Mouse (Mus musculus): Measurements from ENCODE around the gene Dnajb9.
"Not testable (repeated sequence)": the region's sequence is repeated elsewhere in the genome, so short reads cannot be mapped to it uniquely, and the experiment has no call there.

Dnajb9 gene

DNA sequence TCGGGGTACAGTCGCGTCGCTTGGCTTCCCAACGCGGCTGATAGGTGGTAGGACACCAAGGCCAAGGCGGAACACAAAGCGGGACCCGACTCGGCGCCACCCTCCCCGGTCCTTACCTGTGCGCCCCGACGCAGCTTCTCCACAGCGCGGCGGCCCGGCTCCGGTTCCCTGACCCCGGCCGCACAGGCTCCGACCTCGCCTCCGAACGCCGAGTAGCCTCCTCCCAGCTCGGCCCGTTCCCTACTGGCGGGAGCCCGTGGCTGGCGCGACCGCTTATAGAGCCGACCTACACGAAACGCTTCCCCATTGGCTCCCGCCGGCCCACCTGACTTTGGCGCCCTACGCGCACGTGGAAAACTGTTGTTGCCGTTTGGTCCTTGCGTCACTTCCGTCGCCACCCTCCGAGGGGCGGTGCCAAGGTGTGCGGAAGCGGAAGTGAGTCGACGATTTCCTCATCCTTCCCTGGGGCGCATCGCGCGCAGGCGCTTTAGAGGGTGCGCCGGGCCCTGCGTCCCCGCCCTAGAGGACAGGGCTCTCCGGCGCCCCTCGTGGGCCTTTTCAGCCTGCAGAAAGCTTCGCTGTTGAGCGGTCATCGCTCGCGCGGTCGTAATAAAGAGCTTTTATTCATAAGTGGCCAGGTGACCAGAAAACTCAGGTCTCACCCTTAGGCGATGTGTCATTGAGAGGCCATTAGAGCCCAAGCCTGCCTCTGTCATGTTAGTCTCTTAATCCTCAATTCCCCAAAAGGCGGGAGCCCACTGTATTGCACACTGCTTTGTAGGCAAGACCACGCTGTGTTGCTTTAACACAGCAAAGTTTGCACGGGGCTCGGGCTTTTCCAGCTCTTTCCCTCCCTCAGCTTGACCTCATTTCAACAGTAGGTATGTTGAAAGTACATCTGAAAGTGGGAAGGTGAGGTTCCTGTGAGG is at the start of gene Dnajb9:
Gene Dnajb9, minus strand, starts transcription at position 503 of the 929 bp plus-strand sequence.
- DNase-seq (ENCODE audit: inconsistent age in 2 of 2, low spot score in 1 of 2) = peak; percentile 100

DNA sequence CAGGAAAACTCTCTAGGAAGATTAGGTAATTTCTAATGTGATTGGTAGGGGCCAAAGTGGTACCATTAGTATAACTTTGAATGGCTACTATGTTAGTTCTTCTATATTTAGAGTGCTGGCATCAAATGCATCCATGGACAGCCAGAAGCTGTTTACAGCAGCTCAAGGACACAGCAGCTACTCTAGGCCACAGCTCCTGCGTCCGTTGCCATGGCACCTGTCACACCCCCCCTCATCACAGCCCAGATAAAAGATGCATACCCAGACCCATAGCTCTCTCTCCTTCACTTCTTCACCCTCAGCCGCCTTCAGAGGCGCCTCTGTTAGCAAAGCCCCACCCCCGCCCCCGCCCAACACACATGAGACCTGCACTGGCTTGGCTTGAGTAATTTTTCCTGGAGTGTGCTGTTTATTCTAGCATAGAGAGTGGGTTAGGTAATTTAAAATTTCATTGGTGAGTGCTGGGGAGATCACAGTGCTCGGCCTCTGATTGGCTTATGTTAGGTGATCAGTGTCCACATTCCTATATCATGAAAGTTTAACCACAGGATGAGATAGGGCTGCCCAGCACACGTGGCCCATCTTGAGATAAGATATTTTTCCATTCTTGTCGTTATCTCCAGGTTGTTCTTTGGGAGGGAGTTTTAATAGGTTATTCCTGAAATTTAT is 38.3 kb upstream of the Dnajb9 start:
- no peak for DNase-seq (ENCODE audit: inconsistent age in 2 of 2, low spot score in 1 of 2)

DNA sequence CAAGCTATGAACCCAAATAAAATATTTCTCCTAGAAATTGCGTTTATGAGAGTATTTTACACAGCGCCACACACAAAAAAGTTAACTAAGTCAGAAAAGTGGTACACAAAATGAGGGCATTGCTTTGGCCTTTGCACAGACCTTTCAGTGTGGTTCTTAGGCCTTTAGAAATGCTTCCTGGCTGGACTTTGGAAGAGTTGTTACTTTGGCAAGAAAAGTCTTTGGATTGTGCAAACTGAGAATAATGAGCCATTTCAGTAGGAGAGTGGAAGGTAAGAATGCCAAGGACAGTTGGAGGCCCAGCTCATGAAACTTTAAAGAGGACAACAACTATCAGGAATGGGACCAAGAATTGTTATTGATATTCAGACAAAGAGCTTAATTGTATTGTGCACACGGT is 35.6 kb upstream of the Dnajb9 start:
- DNase-seq (ENCODE audit: inconsistent age in 2 of 2, low spot score in 1 of 2) = peak in 1 of 2 experiments; percentile 44

DNA sequence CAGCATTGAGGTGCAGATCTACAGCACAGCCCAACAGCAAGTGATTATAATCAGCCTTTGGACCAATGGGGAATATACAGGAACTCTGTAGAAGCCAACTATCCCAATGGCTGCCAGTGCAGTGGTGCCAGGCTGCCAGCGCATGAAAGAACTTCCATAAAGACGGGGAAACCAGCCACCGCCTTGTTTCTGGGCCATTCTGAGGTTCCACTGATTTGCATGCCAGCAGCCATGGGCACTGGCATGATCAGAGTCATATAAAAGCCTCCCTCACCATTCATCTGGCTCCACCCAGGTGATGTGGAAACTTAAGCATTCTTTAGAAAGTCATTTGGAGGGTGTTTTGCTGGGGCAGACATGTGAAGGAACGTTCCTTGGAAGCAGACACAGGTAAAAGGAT is 32.3 kb upstream of the Dnajb9 start:
- DNase-seq (ENCODE audit: inconsistent age in 2 of 2, low spot score in 1 of 2) = no peak

DNA sequence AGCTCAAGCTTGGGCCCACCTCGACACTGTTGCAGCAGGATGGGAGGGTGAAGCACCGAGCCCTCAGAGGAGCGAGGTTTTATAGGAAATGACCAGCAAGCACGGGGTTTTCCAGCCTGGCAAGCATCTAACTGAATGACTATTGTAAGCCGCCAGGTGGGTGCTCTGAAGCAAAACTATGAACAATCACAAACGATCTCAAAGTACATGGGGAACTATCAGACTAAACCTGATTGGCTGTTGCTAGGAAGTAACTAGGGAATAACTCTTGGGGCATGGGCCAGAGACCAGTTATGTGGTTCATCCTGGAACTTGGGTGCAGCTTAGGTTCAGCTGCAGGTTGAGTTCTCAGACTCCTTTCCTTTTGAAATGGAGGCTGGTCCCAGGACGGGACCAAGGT is 31.0 kb upstream of the Dnajb9 start:
- no peak for DNase-seq (ENCODE audit: inconsistent age in 2 of 2, low spot score in 1 of 2)

DNA sequence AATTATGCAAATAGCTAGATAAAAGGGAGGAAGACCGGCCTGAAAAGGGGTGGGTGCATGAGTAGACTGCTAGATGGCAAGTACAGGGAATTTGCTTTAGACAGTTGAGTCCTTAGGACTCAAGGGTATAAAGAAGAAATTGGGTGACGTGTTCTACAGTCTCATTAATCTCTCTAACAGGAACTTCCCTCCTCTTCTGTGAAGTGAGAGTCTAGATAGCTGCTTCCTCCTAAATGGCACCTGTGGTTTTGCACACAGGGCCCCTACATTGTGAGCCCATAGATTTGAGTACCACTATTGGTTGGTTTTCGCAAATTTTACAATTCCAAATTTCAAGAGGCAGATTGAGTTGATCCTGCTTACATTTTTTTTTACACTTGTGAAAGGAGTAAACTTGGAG is 14.5 kb upstream of the Dnajb9 start:
- DNase-seq (ENCODE audit: inconsistent age in 2 of 2, low spot score in 1 of 2) = no peak

DNA sequence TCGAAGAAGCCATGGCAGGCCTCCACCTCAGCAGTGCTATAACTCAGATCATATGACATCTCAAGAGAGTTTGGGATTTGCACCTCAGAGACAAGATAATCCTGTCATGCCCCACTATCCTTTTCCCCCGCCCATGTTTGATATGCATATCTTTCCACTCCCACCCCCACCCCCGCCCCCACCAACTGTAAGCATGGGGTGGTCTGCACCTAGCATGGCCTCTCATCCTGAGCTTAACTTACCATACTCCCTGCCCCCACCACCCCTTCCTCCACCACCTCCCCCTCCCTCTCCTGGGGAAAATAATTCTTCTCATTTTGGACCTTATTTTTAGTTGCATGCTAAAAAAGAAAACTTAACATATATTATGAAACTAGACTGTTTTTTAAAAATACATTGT is 12.9 kb upstream of the Dnajb9 start:
- no peak for DNase-seq (ENCODE audit: inconsistent age in 2 of 2, low spot score in 1 of 2)

DNA sequence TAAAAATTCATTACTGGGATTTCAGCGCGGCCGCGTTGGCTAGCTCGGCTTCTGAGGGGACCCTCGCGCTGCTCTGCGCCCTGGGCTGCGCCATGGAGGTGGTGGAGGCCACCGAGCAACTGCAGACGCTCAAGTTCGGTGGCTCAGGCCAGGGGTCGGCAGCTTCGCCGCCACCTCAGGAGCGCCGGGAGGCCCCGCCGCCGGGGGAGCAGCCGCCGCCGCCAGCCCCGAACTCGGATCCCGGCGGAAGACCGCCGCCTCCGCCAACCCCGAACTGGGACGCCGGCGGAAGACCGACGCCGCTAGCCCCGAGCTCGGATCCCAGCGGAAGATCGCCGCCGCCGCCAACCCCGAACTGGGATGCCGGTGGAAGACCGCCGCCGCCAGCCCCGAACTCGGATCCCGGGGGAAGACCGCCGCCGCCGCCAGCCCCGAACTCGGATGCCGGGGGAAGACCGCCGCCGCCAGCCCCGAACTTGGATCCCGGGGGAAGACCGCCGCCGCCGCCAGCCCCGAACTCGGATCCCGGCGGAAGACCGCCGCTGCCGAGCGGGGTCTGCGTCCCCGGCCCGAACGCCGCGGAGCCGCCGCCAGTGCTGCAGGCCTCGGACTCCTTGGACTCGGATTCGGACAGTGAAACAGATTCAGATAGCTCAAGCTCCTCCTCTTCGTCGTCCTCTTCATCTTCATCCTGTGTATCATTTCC is 11.7 kb upstream of the Dnajb9 start:
- peak; percentile 34 to 79 for DNase-seq (ENCODE audit: inconsistent age in 2 of 2, low spot score in 1 of 2)

DNA sequence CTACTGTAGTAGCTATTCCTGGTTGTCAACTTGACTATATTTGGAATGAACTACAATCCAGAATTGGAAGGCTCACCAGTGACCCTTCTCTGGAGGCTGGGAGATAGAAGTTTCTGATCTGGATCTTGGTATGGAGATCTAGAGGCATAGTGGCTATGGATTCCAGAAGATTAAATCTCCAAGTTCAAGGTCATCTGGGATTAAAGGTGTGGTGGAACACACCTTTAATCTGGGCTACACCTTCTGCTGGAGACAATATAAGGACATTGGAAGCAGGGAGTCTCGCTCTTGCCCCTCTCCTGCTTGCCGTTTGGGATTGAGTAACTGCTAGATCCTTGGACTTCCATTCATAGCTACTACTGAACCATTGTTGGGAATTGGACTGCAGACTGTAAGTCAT is 10.9 kb upstream of the Dnajb9 start, which contains the start of gene Pnpla8:
Gene Pnpla8, plus strand, starts transcription at position 301 of the 400 bp plus-strand sequence.
- DNase-seq (ENCODE audit: inconsistent age in 2 of 2, low spot score in 1 of 2) = not testable (repeated sequence)

DNA sequence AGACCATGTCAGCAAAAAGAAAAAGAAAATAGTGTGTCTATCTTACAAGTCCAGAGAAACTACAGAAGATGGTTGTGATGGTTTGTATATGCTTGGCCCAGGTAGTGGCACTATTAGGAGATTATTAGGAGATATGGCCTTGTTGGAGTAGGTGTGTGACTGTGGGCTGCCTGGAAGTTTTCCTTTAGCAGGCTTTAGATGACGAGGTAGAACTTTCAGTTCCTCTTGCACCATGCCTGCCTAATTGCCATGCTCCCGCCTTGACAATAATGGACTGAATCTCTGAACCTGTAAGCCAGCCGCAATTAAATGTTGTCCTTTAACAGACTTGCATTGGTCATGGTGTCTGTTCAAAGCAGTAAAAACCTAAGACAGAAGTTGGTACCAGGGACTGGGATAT is 1.4 kb upstream of the Dnajb9 start:
- DNase-seq (ENCODE audit: inconsistent age in 2 of 2, low spot score in 1 of 2) = no peak

DNA sequence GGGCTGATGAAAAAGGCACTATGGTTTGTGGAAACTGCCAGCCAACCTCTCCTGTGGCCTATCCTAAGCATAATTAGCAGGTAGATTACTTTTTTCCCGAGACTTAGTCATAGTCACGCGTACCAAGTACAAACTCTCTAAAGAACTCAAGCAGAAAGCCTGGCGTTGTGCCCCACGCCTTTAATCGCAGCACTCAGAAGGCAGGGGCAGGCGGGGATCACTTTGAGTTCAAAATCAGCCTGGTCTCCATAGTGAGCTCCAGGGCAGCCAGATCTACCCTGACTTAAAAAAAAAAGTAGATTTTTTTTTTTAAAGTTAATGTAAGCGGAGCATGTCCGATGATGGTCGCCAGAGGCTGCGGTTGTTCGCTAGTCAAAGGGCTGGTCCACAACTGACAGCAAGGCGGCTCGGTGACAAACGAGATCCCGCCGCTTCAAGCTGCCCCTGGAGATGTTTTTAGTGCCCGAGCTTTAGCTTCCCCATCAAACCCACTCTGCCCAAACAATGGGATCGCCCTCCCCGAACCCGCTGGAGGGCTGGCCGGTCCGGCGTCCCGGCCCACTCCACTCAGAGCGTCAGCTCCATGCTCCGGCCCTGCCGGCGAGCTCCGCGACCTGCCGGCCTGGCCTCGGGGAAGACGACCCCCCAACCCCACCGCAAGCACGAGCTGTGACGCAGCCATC is 844 bp downstream of the Dnajb9 start:
- peak; percentile 58 to 84 for DNase-seq (ENCODE audit: inconsistent age in 2 of 2, low spot score in 1 of 2)

DNA sequence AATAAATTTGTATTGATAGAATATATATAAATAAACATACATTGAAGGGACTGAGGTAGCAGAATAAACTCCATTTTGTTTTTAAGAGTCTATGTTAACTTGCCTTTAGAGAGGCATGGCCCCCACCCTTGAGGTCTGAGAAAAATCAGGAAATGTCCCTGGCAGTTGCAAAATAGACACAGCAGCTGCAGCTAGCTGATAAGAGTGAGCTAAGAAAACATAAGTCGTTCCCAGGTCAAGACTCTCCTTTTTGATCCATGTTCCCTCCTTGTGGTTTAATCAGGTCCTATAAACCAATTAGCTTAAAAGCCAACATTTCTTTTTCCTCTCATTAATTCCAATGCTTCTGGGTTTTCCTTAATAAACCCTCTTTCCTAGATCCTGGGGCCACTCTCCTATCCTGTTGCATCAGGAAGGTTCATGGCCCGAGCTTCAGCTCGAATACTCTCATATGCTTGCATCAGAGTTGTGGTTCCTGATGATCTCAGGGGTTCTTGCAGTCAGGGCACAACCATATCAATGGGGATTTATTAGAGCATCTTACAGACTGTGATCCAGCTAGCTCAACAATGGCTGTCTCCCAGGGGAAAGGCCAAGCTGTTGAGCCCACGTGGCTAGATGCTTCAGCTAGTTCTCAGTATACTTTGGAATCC is 12.1 kb downstream of the Dnajb9 start:
- DNase-seq (ENCODE audit: inconsistent age in 2 of 2, low spot score in 1 of 2) = no peak

DNA sequence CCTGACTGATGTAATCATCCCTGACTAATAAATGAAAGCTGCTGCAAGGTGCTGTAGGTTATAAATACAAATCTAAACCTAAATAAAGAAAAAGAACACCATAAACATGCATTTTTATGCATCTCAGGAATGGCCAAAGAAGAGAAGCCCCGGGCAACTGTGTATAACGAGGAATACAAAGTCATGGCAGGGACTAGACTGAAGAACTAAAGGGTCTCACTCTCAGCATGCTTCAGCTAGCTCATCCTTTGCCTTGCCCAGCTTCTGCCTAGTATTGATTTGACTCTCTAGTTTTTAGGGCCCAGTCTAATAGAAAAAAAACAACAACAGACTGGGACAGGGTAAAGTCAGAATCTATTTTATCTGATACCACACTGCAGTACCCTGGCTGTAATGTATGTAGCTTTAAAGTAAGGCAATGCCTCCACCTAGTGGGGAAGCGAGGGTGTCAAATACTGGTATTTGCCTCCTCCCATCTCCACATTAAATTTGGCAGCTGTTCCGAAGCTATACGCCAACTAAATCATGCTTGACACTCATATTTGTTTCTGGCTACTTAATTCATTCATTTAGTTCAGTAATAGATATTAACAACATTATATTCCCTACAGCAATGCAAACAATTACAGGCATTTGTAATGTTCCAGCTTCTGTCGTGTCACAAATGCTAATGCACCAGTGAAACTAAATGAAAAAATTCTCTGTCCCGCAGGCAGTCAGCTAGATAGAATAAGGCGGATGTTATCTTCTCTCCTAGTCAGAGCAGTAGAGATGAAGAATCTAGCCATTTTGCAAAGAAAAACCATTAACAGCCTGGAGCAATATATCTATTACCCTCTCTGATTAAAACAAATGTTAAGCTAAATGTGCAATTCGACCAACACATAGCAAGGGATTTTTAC is 28.8 kb downstream of the Dnajb9 start:
- peak in 1 of 2 experiments; percentile 63 for DNase-seq (ENCODE audit: inconsistent age in 2 of 2, low spot score in 1 of 2)

DNA sequence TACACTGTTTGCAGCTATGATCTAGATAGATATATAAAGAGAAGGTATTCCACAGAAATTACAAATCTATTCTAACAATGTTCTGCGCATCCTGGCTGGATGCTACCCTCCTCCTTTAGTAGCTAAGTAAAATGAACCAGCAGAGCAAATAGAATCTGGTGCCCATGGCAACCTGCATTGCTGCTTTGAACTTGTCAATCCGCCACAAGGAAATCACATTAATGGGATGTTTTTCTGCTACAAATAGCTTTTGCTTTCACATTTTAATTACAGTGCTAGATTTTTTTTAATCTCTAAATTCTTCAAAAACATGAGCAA is 33.1 kb downstream of the Dnajb9 start:
- DNase-seq (ENCODE audit: inconsistent age in 2 of 2, low spot score in 1 of 2) = no peak

DNA sequence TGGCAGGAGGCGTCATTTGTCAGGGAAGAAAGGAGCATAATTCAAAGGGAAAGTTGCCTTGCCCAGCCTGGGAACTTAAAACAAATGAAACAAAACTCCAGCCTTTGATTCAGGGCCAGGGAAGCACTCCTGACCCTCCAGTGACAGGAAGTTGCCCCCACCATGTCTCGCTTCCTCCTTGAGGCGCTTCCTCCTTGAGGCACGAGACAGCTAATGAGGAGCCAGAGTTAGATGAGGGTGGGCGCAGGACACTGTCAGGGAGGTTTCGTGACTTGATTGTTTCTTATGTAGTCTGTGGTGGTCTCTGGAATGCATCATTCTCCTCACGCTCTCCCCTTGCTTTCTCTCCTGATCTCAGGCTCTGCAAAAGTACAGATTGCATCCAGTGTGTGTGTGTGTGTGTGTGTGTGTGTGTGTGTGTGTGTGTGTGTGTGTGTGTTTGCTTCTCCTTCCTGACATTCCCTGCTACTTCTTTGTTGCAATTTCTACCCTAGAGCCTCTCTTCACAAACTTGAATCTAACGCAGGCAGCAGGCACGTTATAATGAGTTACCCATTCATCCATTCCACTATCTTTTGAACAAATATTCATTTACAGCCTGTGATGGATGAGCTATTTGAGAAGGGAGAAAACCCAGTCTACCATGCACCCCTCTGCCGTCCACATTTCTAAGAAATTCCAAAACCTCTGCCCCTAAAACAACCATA is 33.6 kb downstream of the Dnajb9 start:
- no peak for DNase-seq (ENCODE audit: inconsistent age in 2 of 2, low spot score in 1 of 2)

DNA sequence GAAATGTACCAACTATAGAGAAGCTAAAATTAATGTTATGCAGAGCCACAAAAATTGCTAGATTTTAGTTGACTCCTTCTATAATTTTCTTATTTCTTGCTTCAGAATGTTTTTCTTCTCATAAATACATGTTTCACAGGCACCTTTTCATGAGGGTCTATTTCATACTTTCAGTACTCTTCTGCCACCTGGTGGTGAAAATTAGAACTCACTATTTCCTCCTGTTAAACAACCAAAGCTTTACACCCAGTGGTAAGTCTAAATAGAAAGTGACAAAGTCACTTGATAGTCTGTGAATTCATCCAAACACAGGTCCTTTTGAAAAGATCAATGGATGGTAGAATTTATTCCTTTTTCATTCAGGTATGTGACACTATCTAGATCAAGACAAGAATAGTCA is 43.2 kb downstream of the Dnajb9 start:
- peak in 1 of 2 experiments; percentile 84 for DNase-seq (ENCODE audit: inconsistent age in 2 of 2, low spot score in 1 of 2)

DNA sequence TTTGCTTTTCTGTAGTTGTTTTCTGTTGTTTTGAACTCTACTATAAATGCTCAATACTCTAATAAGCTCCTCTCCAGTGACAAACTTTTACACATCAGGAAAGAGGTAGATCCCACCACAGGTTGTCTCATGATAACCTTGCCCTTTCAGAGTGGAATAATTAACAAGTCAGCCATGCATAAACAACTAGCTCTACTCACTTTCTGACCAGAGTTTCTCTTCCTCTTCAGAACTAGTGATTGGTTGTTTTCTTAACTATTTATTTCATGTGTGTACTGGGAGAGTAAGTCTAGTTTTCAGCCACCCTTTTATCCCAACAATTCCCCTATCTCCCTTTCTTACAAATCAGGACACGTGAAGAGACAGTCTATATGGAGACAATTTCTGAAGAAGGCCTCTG is 50.8 kb downstream of the Dnajb9 start:
- no peak for DNase-seq (ENCODE audit: inconsistent age in 2 of 2, low spot score in 1 of 2)
